Mouse (Mus musculus) embryonic facial prominence, embryonic 14.5 days (tissue): ENCODE results near the gene Enox1. TPM values are rescaled to one million over a fixed set of nuclear protein-coding genes. Genes with fewer than 3 reads are reported as not detected.
"Not testable (repeated sequence)": the region's sequence is repeated elsewhere in the genome, so short reads cannot be mapped to it uniquely, and the experiment has no call there.

Experiments
- ATAC-seq: fragments of 200-750 bp; cut with Nextera tagmentation; 2 replicates; pipeline ENCODE4 v1.8.0; 2017; ENCODE audit warnings: low read depth, moderate number of reproducible peaks, moderate TSS enrichment
- DNase-seq: peaks from one replicate; pipeline ENCODE4 v3.0.0-alpha.2; 2015; ENCODE audit warnings: low spot score
- H3K27ac ChIP-seq: fragments of 300-500 bp; sonication (generic); replicated peaks from 2 replicates; pipeline ENCODE4 v1.5.1; 2014; ENCODE audit warnings: low read depth, mild to moderate bottlenecking, low read length, moderate library complexity
- H3K27me3 ChIP-seq: fragments of 300-500 bp; sonication (generic); replicated peaks from 2 replicates; pipeline ENCODE4 v1.6.1; 2014; ENCODE audit warnings: low read length; ENCODE audit not compliant: control insufficient read depth, insufficient read depth
- H3K36me3 ChIP-seq: fragments of 300-500 bp; sonication (generic); 2 replicates; pipeline ENCODE4 v1.6.1; 2014; ENCODE audit warnings: low read length, mixed read lengths; ENCODE audit not compliant: control insufficient read depth, insufficient read depth
- H3K4me1 ChIP-seq: fragments of 300-500 bp; sonication (generic); 2 replicates; pipeline ENCODE4 v1.6.1; 2014; ENCODE audit warnings: antibody characterized with exemption, low read length; ENCODE audit not compliant: control insufficient read depth, insufficient read depth
- H3K4me2 ChIP-seq: fragments of 300-500 bp; sonication (generic); 2 replicates; pipeline ENCODE4 v1.6.1; 2014; ENCODE audit warnings: low read depth, mild to moderate bottlenecking, low read length, moderate library complexity, mixed read lengths
- H3K4me3 ChIP-seq: fragments of 300-500 bp; sonication (generic); 2 replicates; pipeline ENCODE4 v1.5.1; 2014; ENCODE audit warnings: low read depth, mild to moderate bottlenecking, low read length
- H3K9ac ChIP-seq: fragments of 300-500 bp; sonication (generic); 2 replicates; pipeline ENCODE4 v1.6.1; 2014; ENCODE audit warnings: low read depth, mild to moderate bottlenecking, low read length, moderate library complexity, mixed read lengths
- H3K9me3 ChIP-seq: fragments of 300-500 bp; sonication (generic); 2 replicates; pipeline ENCODE4 v1.6.1; 2016; ENCODE audit warnings: low read length; ENCODE audit not compliant: control insufficient read depth
- WGBS: fragments of 180-500 bp; shearing (Covaris S2); extraction: QIAGEN DNeasy Blood & Tissue Kit; methylation state at CpG from one replicate; pipeline ENCODE4 v1.1.7; 2014; 5-methylcytosine and 5-hydroxymethylcytosine counted together
- polyA plus RNA-seq: library from polyadenylated mRNA; unstranded; fragments of >200 nt; fragmentation: Nextera tagmentation; extraction: Ambion mirVana; gene quantifications from 2 replicates; pipeline ENCODE4 v1.2.1, GENCODE M21; 2014

Enox1 gene
- polyA plus RNA-seq, 1 experiment from 2014 or later, result 14.1 TPM

- Histone ChIP-seq H3K4me1 (no peaks in the 10 kb centered on the region), H3K27me3 (no peaks in the 10 kb centered on the region), H3K4me3 (no peak overlapping the region), H3K4me2 (no peak overlapping the region), H3K9ac (no peak overlapping the region), H3K36me3 (no peaks in the 10 kb centered on the region), H3K27ac (no peak overlapping the region), H3K9me3 (0 out of 2 replicates have a peak, but pooled peaks cover 3% of the 10 kb centered on the region)
- DNase-seq (no peak), ATAC-seq (no peak)
- 92% methylated on average over 5 of the region's 5 CpGs for WGBS
Measured at GRCm38 (mm10) chr14:77529621-77530020, 373.1 kb downstream of the Enox1 start.

GRCm38 (mm10) chr14:77533638-77534037 lies 377.1 kb downstream of the Enox1 start:
- no peaks in the 10 kb centered on the region for H3K27me3 ChIP-seq
- no peaks in the 10 kb centered on the region for H3K9me3 ChIP-seq
- no peaks in the 10 kb centered on the region for H3K36me3 ChIP-seq
- DNase-seq (no peak), ATAC-seq (no peak)
- no peaks in the 10 kb centered on the region for H3K4me1 ChIP-seq
- H3K27ac ChIP-seq, result no peak overlapping the region
- no peak overlapping the region for H3K4me3 ChIP-seq
- no peak overlapping the region for H3K4me2 ChIP-seq
- H3K9ac ChIP-seq, result no peak overlapping the region
- 68% methylated on average over 5 of the region's 5 CpGs for WGBS

GRCm38 (mm10) chr14:77534120-77534519 lies 377.6 kb downstream of the Enox1 start:
- Histone ChIP-seq H3K36me3 (no peaks in the 10 kb centered on the region), H3K9ac (no peak overlapping the region), H3K27me3 (no peaks in the 10 kb centered on the region), H3K27ac (no peak overlapping the region), H3K4me2 (no peak overlapping the region), H3K4me1 (no peaks in the 10 kb centered on the region), H3K4me3 (no peak overlapping the region), H3K9me3 (no peaks in the 10 kb centered on the region)
- WGBS, result 87% methylated on average over 7 of the region's 7 CpGs
- DNase-seq, result no peak
- no peak for ATAC-seq

- Histone ChIP-seq H3K9me3 (no peaks in the 10 kb centered on the region), H3K4me2 (no peak overlapping the region), H3K27me3 (no peaks in the 10 kb centered on the region), H3K4me1 (no peaks in the 10 kb centered on the region), H3K9ac (no peak overlapping the region), H3K36me3 (no peaks in the 10 kb centered on the region), H3K4me3 (no peak overlapping the region), H3K27ac (no peak overlapping the region)
- DNase-seq (no peak), ATAC-seq (no peak)
- 70% methylated on average over 2 of the region's 2 CpGs for WGBS
Measured at GRCm38 (mm10) chr14:77536592-77536991, 380.0 kb downstream of the Enox1 start.

GRCm38 (mm10) chr14:77539563-77539962 lies 383.0 kb downstream of the Enox1 start:
- H3K27ac ChIP-seq, H3K27me3 ChIP-seq, H3K4me2 ChIP-seq, H3K36me3 ChIP-seq, H3K9me3 ChIP-seq, DNase-seq, H3K4me1 ChIP-seq, H3K9ac ChIP-seq, H3K4me3 ChIP-seq: not testable (repeated sequence)
- WGBS, result 56% methylated on average over 18 of the region's 21 CpGs
- ATAC-seq, result peak; percentile 55; the same call in 1 of the 2 replicates

GRCm38 (mm10) chr14:77541925-77542324 lies 385.4 kb downstream of the Enox1 start:
- Histone ChIP-seq H3K27ac (no peak overlapping the region), H3K9me3 (no peaks in the 10 kb centered on the region), H3K27me3 (no peaks in the 10 kb centered on the region), H3K4me3 (no peak overlapping the region), H3K4me1 (peaks cover 9% of the 10 kb centered on the region), H3K9ac (no peak overlapping the region), H3K36me3 (no peaks in the 10 kb centered on the region), H3K4me2 (no peak overlapping the region)
- ATAC-seq (no peak), DNase-seq (no peak)
- WGBS, result 79% methylated on average over 7 of the region's 7 CpGs

GRCm38 (mm10) chr14:77546531-77547274 lies 390.1 kb downstream of the Enox1 start:
- no peak overlapping the region for H3K4me2 ChIP-seq
- no peaks in the 10 kb centered on the region for H3K36me3 ChIP-seq
- peak; percentile 15 for DNase-seq
- no peak for ATAC-seq
- 75% methylated on average over 8 of the region's 8 CpGs for WGBS
- no peaks in the 10 kb centered on the region for H3K27me3 ChIP-seq
- no peak overlapping the region for H3K9ac ChIP-seq
- no peak overlapping the region for H3K4me3 ChIP-seq
- no peaks in the 10 kb centered on the region for H3K9me3 ChIP-seq
- H3K27ac ChIP-seq, result no peak overlapping the region
- peaks cover 9% of the 10 kb centered on the region for H3K4me1 ChIP-seq

GRCm38 (mm10) chr14:77547351-77547750 lies 390.8 kb downstream of the Enox1 start:
- DNase-seq (no peak), ATAC-seq (no peak)
- Histone ChIP-seq H3K27me3 (no peaks in the 10 kb centered on the region), H3K4me3 (no peak overlapping the region), H3K27ac (no peak overlapping the region), H3K4me2 (no peak overlapping the region), H3K36me3 (no peaks in the 10 kb centered on the region), H3K4me1 (peaks cover 9% of the 10 kb centered on the region), H3K9ac (no peak overlapping the region), H3K9me3 (no peaks in the 10 kb centered on the region)
- 82% methylated on average over 5 of the region's 5 CpGs for WGBS

- peaks cover 6% of the 10 kb centered on the region; the same call in 1 of the 2 replicates for H3K4me1 ChIP-seq
- no peak overlapping the region for H3K4me2 ChIP-seq
- WGBS, result 91% methylated on average over 5 of the region's 5 CpGs
- H3K4me3 ChIP-seq, result no peak overlapping the region
- H3K27ac ChIP-seq, result no peak overlapping the region
- no peaks in the 10 kb centered on the region for H3K36me3 ChIP-seq
- H3K9me3 ChIP-seq, result no peaks in the 10 kb centered on the region
- no peaks in the 10 kb centered on the region for H3K27me3 ChIP-seq
- ATAC-seq (no peak), DNase-seq (no peak)
- no peak overlapping the region for H3K9ac ChIP-seq
Measured at GRCm38 (mm10) chr14:77548963-77549362, 392.4 kb downstream of the Enox1 start.
